Mouse (Mus musculus) ES-Bruce4 (cell line): ENCODE measurements around the gene Lce3e.

Source experiments
- CTCF ChIP-seq: IDR thresholded peaks from one replicate; pipeline ENCODE4 v1.8.1; 2011; ENCODE audit warnings: low read depth, low read length
- EP300 ChIP-seq: IDR thresholded peaks from 2 replicates; pipeline ENCODE4 v1.6.1; 2011; ENCODE audit warnings: low read depth, low read length; ENCODE audit not compliant: insufficient read depth
- POLR2A ChIP-seq: IDR thresholded peaks from one replicate; pipeline ENCODE4 v1.8.1; 2011; ENCODE audit warnings: low read length; ENCODE audit not compliant: insufficient read depth

GRCm38 (mm10) chr3:92966761-92967160 is at the start of gene Lce3e:
- TF ChIP-seq CTCF (no peak), EP300 (no peak), POLR2A (no peak)
